Mouse (Mus musculus) A20 (cell line): ENCODE measurements at regions not wholly inside any gene's neighbourhood (a gene's known extent, or its start where the extent isn't known, plus 50 kb on each side); places are given as distances from the start of the nearest gene placed in this dataset.

Experiments used
- DNase-seq: peaks from one replicate; pipeline ENCODE4 v3.0.0-alpha.2; 2011; ENCODE audit warnings: low read depth, low spot score

GRCm38 (mm10) chr12:25393501-25393900, 296.6 kb upstream of the Id2 start:
- DNase-seq = no peak

GRCm38 (mm10) chr12:25389202-25389601, 292.3 kb upstream of the Id2 start:
- DNase-seq = peak; percentile 74

GRCm38 (mm10) chr12:25387791-25388280, 290.9 kb upstream of the Id2 start:
- no peak for DNase-seq

GRCm38 (mm10) chr12:25382961-25383360, 286.0 kb upstream of the Id2 start:
- DNase-seq = no peak

- no peak for DNase-seq
Observed at GRCm38 (mm10) chr12:25382475-25382874, 285.5 kb upstream of the Id2 start.

GRCm38 (mm10) chr12:25381619-25382018, 284.7 kb upstream of the Id2 start:
- no peak for DNase-seq

GRCm38 (mm10) chr12:25379996-25380395, 283.1 kb upstream of the Id2 start:
- no peak for DNase-seq

- DNase-seq = no peak
Observed at GRCm38 (mm10) chr12:25379016-25379415, 282.1 kb upstream of the Id2 start.

GRCm38 (mm10) chr12:25378036-25378645, 281.2 kb upstream of the Id2 start:
- DNase-seq = no peak

GRCm38 (mm10) chr12:25376451-25376850, 279.5 kb upstream of the Id2 start:
- no peak for DNase-seq

GRCm38 (mm10) chr12:25367541-25367940, 270.6 kb upstream of the Id2 start:
- no peak for DNase-seq

- no peak for DNase-seq
Observed at GRCm38 (mm10) chr12:25365600-25366267, 268.8 kb upstream of the Id2 start.

- DNase-seq = no peak
Observed at GRCm38 (mm10) chr12:25364966-25365568, 268.1 kb upstream of the Id2 start.

GRCm38 (mm10) chr12:25363839-25364238, 266.9 kb upstream of the Id2 start:
- DNase-seq = no peak

- no peak for DNase-seq
Observed at GRCm38 (mm10) chr12:25363341-25363740, 266.4 kb upstream of the Id2 start.

- no peak for DNase-seq
Observed at GRCm38 (mm10) chr12:25362771-25363170, 265.8 kb upstream of the Id2 start.

- DNase-seq = no peak
Observed at GRCm38 (mm10) chr12:25360726-25361125, 263.8 kb upstream of the Id2 start.

GRCm38 (mm10) chr12:25359931-25360330, 263.0 kb upstream of the Id2 start:
- DNase-seq = no peak

- DNase-seq = no peak
Observed at GRCm38 (mm10) chr12:25358846-25359525, 262.0 kb upstream of the Id2 start.

GRCm38 (mm10) chr12:25356774-25357173, 259.8 kb upstream of the Id2 start:
- no peak for DNase-seq

GRCm38 (mm10) chr12:25355217-25355616, 258.3 kb upstream of the Id2 start:
- no peak for DNase-seq

GRCm38 (mm10) chr12:25353402-25353896, 256.5 kb upstream of the Id2 start:
- DNase-seq = no peak
